Mouse (Mus musculus) ES-Bruce4 (cell line): ENCODE results near the gene Cyb561d2.

Source experiments
- CTCF ChIP-seq: IDR thresholded peaks from one replicate; pipeline ENCODE4 v1.8.1; 2011; ENCODE audit warnings: low read depth, low read length
- POLR2A ChIP-seq: IDR thresholded peaks from one replicate; pipeline ENCODE4 v1.8.1; 2011; ENCODE audit warnings: low read length; ENCODE audit not compliant: insufficient read depth

DNA sequence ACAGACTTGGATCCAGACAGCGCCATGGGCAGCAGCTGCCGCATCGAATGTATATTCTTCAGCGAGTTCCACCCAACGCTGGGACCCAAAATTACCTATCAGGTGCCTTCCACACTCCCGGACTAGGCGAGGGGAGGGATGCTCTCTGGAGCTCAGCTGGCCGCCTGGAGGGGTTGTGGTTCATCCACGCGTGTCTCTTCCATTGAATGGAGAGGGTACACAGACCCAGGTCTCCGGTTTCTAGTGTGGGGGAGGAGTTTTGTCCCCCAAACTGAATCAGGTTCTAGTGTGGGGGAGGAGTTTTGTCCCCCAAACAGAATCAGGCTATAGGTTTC, 326 bp upstream of the Cyb561d2 start:
- TF ChIP-seq POLR2A: no peak
- no peak for TF ChIP-seq CTCF
